Mouse (Mus musculus) lung, postnatal 0 days (tissue): ENCODE measurements around the gene Rrnad1.

Experiments
- CTCF ChIP-seq: IDR thresholded peaks from 2 replicates; pipeline ENCODE4 v1.5.1; 2016; ENCODE audit warnings: antibody characterized with exemption, mild to moderate bottlenecking
- EP300 ChIP-seq: IDR thresholded peaks from 2 replicates; pipeline ENCODE4 v1.6.1; 2016; ENCODE audit warnings: antibody characterized with exemption, mild to moderate bottlenecking, control low read depth

DNA sequence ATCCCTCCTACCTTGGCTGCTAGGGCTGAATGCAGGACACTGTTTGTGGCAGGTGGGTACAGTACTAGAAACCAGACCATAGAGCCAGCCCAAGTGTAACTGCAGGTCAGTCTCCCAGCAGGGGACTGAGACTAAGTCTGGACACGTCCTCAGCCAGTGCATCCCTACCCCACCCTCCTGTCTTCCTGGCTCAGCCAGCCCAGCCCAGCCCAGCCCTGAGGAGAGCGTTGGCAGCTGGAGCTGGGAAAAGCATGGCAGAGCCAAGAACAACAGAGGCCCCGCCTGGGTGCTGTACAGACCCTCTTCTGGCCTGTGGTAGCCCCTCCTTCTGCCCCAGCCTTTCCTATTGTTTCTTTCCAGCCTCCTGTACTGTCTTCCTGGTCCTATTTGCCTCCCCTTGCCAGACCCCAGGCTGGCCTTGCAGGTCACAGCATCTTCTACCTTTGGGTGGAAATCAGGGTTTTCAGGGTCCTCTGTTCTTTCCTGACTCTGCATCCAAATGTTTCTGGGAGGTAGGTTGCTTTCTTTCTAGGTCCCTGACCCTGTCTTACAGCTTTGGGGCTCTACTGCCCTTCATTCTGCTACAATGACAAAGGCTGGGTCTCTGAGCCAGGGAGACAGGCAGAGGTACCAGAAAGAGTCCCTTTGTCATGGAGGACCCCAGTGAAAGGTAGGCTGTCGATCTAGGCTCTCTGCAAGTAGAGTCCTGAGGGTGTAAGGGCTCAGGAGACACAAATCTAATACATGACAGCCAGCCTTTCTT, 14.5 kb upstream of the Rrnad1 start:
- TF ChIP-seq CTCF = no peak
- no peak for TF ChIP-seq EP300
